Mouse (Mus musculus) stomach, postnatal 0 days (tissue): ENCODE measurements at regions not wholly inside any gene's neighbourhood (a gene's known extent, or its start where the extent isn't known, plus 50 kb on each side); places are given as distances from the start of the nearest gene placed in this dataset.

ENCODE experiments used
- CTCF ChIP-seq: IDR thresholded peaks from 2 replicates; pipeline ENCODE4 v1.5.1; 2016; ENCODE audit warnings: antibody characterized with exemption, low read depth, mild to moderate bottlenecking, moderate library complexity
- EP300 ChIP-seq: optimal IDR thresholded peaks from 2 replicates; pipeline ENCODE3; 2016; ENCODE audit warnings: antibody characterized with exemption

- TF ChIP-seq CTCF (no peak), EP300 (no peak)
These were observed 270.8 kb upstream of the Satb1 start for GRCm38 (mm10) chr17:52103891-52104290.
